Mouse (Mus musculus): Measurements from ENCODE around the gene Ovol2.
"Not testable (repeated sequence)": the region's sequence is repeated elsewhere in the genome, so short reads cannot be mapped to it uniquely, and the experiment has no call there.

Gene Ovol2

DNA sequence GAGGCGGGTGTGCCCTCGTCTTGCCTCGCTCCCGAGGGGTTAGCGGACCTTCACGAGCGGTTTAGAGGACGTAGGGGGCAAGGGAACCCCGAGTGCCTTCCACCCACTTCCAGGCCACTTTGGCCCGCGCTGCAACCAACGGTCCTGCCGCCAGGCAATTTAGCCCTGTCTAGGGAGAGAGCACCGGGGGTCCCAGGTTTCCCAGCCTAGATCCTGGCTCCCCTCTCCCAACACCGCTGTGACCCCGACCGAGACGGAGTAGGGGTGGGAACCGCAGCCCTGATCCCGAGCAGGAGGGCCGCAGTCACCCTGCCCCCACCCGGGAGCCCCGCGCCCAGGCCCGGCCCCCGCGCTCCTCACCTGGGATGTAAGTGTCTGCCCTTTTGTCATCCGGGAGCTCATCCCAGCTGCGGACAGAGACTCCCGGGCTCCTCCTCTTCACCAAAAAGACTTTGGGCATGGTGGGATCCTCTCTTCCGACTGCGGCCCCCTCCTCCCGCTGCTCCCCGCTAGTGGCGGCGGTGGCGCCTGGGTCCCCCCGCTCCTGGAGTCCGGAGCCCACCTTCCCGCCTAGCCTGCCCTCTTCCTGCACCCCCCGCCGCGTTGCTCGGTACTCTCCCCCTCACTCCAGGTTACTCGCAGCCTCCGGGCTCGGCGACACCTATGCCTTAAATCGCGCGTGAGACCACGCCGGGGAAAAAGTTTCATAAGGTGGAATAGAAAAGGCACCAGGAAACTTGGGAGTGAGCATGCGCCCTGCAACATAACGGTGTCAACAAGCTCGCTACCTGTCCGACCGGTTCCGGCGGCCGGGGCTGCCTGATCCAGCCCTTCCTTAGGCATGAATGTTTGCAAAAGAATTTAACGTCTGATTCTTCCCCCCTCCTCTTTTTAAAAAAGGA lies at the start of gene Ovol2:
Gene Ovol2 (minus strand): TSS at position 746 of the 902 bp plus-strand sequence.
- DNase-seq (ENCODE audit: low spot score) = peak; percentile 32

DNA sequence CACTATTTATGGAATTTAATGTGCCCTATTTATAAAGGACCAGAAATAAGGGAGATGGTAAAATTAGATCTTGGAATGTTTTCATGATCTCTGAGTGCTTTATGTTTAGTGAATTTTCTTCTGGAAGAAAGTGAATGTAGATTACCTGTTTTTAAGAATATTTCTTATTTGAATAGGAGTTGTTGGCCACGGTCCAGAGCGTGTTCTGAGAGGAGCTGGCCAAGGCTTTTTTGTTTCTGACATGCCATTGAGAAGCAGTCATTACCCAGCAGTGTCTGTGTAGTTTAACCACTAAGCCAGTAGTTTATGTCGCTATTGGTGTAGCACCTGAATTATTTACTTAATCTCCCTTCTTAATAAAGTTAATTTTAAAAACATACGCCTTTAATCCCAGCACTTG lies 49.8 kb upstream of the Ovol2 start:
- DNase-seq (ENCODE audit: low spot score) = no peak

DNA sequence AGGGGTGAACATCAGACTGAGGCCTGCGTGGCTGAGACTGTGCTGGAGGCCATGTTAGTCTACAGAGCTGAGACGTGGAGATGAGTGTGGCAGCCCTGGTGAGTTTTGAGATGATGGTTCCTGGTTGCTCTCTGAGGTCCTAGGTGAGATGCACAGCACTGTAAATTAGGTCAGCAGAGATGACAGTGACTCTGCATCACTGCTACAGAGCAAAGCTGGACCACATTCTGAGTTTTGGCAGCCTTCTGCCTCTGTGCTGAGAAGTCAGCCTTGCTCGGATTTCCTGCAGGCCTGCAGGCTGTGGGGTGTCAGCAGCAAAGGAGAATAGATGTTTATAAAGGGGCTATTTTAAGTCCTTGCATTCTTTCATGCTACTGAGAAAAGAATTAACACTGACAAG lies 49.3 kb upstream of the Ovol2 start:
- DNase-seq (ENCODE audit: low spot score) = no peak

DNA sequence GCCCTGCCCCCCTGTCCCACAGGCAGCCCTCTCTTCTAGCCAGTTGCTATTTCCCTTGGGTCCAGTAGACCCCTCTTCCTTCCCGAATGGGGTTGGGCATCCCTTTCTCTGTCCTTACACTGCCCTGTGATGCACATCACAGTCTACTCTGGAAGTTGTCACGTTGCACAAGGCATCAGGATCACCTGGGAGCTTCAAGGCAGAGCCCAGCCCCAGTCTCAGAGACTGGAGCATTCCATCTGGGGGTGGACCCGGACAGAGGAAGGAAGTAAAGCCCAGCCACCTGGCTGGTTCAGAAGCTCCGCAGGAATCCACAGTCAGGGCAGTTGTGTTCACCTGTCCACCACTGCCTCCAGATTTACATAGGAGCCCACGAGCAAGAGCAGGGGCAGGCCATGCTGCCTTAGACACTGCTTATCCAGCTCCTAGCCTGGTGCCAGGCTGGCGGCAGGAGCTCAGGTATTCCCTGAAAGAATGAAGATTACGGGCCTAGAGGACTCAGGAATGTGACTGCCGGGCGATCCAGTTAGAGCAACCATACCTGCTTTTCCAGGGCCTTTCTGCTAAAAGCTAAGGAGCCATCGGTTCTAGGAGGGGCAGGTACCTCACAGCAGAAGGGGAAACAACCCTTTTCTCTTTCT lies 43.2 kb upstream of the Ovol2 start:
- no peak for DNase-seq (ENCODE audit: low spot score)

DNA sequence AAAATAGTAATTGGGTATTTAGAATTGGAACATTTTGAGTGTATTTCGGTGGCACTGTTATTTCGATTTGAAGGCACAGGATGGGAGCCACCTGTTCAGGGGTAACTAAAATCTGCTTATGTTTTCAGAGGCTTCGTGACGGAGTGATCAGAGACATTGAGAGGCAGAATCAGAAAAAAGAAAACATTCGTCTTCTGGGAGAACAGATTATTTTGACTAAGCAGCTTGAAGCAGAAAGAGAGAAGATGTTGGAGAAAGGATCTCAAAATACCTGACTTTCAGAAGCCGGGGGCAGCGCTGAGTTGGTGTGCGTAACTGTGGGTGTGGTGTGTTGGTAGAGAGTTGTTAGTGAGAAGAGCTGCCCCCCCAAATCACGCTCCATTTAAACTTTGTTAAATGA lies 41.1 kb upstream of the Ovol2 start:
- no peak for DNase-seq (ENCODE audit: low spot score)

DNA sequence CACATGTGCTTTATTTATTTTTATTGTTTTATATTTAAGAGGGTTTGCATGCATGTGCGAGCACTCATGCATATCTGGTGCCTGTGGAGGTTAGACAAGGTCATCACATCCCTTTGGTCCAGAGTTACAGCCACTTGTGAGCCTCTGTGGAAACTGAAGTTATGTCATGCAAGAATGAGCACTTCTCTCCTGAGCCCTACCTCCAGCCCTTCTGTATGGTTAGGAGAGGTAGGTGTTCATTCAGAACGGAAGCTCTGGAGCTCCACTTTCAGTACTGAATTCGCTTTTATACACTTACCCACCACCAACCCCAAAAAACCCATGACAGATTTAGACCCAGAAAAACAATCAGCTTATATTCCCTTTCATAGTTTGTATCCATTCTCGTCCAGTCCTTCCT lies 39.6 kb upstream of the Ovol2 start:
- DNase-seq (ENCODE audit: low spot score) = no peak

DNA sequence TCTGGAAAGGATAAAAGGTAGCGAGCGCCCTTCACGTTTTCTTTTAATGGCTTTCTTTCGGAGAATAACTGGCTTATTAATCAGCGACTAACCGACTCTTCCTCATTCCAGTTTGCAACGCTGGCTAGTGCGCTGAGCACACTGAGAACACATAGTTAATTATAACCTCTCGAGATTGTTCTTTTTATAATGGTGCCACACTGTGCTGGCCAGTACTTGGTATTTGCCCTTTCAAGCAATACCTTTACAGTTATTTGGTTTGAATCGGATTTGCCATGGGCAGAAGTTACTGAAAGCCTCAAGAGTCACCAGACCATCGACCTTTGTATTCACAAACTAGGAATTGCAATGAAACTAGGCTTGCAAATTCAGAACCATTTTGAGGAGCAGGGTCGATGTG lies 37.6 kb upstream of the Ovol2 start:
- no peak for DNase-seq (ENCODE audit: low spot score)

DNA sequence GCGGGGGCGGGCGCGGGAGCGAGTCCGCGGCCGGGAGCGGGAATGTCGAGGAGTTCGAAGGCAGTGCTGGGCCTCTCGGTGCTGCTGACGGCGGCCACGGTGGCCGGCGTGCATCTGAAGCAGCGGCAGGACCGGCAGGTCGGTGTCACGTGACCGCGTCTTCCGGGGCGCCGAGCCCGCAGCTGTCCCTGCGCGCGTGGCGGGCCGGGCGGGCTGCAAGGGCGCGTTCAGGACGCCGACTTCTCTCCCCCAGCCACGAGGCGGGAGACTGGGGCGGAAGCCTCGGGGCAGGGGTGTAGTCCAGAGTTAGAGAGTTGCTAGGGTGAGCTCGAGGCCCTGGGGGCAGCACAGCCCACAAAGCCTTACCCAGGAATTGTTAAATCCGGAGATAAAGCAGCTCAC lies 37.1 kb upstream of the Ovol2 start:
- DNase-seq (ENCODE audit: low spot score) = no peak

DNA sequence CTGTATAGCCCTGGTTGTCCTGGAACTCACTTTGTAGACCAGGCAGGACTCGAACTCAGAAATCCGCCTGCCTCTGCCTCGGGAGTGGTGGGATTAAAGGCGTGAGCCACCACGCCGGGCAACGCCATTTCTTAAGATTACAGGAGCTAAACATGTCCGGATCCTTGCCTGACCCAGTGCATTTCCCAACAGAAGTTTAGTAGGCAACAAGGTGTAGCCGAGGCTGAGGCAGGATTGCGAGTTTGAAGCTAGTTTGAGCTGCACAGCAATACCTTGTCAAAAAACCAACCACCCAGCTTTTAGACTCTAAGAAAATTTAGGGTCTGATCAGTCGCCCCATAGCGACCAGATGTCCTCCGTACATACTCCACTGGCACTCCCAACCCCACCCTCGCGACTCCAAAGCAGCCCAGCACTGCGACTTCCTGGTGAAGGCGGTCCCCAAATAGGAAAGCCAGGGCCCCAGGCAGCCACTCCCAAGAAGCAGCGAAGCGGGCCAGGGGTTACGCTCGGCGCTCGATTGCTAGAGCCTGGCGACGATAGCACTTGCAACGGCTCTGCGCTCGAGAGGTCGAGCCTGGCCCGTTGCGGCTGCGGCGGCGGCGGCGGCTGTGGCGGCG lies 36.6 kb upstream of the Ovol2 start, which contains the start of the genes Kat14 and Pet117:
Gene Kat14 (plus strand): TSS at position 584 of the 620 bp plus-strand sequence.
Gene Pet117 (plus strand): TSS at position 597 of the 620 bp plus-strand sequence.
- peak; percentile 95 for DNase-seq (ENCODE audit: low spot score)

DNA sequence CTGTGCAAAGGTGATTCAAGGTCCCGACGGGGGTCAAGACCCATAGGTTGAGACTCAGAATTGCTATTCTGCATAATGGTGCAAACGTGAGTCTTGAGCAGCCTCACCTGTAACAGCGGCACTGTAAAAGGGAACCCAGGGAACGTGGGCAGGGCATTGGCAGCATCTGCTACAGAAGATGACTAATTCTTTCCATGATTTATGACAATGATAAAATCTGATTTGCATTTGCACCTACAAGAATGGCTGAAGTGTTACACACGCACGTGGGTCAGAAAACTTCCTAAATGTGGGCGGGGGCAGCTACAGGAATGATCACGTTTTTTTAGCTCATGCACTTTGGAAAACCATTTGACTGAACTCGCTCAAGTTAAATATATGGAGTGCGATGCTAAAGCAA lies 20.9 kb upstream of the Ovol2 start:
- no peak for DNase-seq (ENCODE audit: low spot score)

DNA sequence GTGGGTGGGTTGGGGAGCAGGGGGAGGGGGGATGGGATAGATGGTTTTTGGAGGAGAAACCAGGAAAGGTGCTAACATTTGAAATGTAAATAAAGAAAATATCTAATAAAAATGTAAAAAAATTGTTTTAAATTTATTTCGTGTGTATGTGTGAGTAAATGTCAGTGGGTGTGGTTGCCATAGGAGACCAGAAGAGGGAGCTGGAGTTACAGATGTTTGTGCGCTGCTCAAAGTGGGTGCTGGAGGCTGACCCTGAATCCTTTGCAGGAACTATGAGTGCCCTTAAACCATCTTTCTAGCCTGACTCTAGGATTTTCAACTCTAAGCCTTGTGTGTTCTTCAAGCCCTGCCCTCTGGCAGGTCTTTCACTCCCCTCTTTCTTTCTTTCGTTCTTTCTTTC lies 16.6 kb upstream of the Ovol2 start:
- no peak for DNase-seq (ENCODE audit: low spot score)

DNA sequence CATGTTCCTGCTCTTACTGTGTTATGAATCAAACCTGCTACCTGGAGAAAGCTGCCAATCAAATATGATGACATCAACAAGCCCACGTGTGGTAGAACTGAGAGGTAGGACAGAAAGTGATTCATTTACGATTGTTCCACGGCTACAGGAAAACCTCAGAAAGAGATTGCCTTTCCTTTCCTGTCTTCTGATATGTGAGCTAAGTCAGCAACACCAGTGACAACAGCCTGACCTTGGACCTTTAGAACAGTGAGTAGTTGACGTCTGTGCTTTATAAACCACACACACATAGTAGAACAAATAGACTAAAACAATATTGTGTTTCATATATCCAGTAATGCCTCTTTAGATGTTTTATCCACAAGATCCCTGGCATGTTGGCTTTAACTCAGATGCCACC lies 11.2 kb upstream of the Ovol2 start:
- DNase-seq (ENCODE audit: low spot score) = no peak

DNA sequence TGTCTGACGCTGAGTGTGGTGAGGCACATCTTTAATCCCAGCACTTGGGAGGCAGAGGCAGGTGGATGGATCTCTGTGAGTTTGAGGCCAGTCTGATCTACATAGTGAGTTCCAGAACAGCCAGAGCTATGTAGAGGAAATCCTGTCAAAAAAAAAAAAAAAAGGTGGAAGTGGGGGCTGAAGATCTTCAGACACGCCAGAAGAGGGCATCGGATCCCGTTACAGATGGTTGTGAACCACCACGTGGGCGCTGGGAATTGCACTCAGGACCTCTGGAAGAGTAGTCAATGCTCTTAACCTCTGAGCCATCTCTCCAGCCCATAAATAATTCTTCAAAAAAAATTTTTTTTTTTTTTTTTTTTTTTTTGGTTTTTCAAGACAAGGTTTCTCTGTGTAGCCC lies 6.2 kb upstream of the Ovol2 start:
- not testable (repeated sequence) for DNase-seq (ENCODE audit: low spot score)

DNA sequence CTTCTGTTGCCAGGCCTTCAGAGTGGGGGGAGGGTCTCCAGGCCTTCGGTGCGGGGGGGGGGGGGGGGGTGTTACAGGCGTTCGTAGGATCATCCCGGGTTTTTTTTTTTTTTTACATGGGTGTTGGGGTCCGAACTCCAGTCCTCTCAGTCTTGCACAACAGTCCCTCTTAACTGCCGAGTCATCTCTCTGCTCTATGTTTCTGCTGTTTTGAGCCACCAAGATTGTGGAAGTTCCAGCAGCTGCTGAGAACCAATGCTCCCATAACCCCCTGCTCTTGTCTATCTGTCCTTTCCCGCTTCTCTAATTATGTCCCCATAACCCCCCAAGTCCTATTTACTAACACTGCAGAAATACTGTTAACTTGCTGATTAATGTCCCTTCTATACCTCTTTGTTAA lies 5.8 kb upstream of the Ovol2 start:
- no peak for DNase-seq (ENCODE audit: low spot score)

DNA sequence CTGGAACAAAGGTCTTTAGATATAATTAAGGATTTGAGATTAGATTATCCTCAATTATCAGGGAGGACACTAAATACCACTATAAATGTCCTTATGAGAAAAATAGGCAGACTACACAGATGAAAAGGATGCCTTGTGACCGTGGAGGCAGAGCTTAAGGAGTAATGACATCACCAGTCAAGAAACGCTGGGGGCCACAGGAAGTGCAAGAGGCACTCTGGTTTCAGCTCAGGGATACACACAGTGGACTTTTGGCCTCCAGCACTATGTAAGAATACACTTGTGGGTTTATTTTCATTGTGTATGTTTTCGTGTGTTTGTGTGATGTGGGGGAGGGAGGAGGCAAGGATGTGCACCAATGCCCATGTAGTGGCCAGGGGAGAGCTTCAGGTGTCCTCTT lies 5.3 kb upstream of the Ovol2 start:
- no peak for DNase-seq (ENCODE audit: low spot score)

DNA sequence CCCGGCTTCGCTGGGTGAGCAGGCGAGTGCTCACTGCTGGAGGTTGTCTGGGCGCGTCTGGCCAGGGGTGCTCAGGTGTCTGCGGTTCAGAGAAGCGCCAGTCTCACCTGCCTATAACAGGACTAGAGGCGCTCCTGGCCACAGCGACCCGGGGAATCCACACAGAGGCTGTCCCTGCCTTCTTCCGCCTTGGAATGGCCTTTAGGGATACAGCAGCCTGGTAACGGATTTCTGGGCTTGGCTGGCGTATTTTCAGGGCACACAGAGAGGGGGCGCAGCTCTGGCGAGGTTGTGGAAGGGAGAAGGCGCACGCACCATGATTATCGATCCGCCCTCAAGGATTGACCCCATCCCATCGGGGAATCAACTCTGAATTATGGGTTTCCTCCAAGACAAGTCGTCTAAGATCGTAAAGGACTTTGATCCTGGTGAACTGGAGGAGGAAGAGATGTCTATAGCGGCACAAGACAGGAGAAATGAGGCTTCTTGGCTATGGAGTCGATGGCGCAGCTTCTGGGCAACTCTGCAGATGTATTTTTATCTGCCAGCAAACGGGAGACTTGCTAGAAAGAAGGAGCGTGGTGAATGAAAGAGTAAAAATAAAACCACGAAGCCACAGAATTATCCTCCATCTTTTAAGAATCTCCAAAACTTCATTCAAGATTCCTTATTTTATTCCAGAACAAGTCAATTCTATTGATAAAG lies 1.3 kb upstream of the Ovol2 start:
- DNase-seq (ENCODE audit: low spot score) = peak; percentile 11

DNA sequence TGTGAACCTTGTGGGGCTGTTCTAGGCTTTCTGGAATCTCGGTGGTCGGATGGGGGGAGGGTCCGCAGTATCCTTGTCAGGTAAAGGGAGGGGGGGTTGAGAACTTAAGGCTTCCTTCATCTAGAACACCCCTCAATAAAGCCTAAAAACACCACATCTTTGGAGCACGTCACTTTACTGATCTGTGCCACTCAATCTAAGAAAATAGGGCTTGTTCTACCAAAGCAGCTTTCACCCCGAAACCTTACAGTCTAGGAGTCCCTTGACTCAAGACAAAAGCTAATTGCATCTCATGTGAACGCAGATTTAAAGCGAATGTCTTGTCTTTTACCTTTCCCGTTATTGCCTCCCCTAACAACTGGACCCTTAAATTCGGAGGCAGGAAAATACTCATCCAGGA lies 540 bp upstream of the Ovol2 start:
- DNase-seq (ENCODE audit: low spot score) = no peak

DNA sequence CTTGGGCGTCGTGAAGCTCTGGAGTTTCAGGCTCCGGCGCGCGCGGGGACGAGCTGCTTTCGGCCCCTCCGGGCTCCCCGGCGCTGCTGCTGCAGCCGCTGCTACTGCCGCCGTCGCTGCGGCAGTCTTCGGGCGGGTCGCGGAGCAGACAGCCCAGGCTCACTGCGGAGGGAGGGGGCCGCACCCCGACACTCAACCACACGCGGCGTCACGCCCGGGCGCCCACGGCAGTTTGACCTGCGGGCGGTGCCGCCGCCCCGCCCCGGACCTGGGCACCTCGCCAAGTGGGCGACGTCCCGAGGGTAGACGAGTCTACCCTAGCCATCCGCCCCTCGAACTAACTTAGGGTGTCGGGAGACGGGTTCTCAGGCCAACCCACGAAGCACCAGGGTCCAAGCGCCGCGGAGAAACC lies 980 bp downstream of the Ovol2 start:
- no peak for DNase-seq (ENCODE audit: low spot score)

DNA sequence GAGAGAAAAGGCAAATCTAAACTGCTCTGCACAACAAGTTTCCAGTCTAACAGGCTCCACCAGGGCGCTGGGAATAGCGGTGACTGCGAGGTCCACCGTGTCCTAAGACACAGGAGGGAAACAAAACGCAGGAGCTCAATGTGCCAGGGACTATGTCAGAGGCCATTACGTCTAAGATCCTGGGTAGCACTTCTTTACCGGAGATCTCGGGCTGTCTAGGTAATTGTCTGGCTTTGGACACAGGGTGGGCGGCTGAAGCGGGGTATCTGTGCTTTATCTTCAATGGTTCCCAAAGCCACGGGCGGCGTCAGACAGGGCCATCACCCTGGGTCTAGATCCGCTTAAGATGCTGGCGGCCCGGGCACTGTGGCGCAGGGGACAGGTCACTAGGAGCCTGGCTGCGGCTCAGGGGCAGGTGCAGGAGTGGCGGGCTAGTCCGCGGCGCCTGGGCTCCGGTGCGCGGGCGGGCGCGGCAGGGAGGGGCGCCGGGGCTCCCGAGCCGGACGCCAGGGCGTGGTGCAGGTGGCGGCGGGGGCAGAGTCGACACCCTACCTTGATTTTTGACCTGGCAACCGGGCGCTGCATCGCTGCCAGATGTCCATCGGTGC lies 1.5 kb downstream of the Ovol2 start:
- peak; percentile 25 for DNase-seq (ENCODE audit: low spot score)

DNA sequence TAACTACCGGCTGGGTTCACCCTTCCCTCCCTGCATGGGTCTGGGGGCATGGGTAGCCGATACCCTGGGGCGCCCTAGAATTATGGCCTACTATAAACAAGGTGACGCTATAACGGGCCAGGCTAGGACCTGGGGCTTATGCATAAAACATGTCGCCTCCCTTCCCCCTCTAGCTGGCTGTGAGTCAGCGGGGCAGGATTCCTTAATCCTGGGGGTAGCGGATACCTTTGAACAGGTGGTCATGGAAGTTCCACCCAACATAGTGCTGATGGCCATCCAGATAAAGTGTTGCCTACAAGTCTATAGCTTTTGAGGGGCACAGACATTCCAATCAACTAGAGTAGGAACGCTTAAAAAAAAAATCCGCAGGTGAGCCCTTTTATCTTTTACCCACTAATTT lies 2.0 kb downstream of the Ovol2 start:
- DNase-seq (ENCODE audit: low spot score) = no peak

DNA sequence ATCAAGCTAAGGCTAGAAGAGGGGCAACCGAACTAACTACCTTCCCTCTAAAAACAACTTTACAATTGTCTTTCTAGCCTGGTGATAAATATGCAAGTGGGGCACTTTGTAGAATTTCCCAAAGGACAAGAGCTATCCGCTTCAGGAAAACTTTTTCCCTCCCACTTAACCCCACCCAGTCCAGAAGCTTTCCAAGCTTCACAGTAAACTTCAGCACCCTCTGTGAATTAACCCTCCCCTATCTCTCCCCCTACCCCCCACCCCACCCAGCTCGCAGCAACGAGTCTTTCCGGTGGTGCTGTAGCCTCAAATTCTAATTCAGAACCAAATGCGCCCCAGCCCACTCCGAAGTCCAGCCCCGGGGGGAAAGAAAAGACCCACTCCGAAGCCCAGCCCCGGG lies 2.5 kb downstream of the Ovol2 start:
- no peak for DNase-seq (ENCODE audit: low spot score)

DNA sequence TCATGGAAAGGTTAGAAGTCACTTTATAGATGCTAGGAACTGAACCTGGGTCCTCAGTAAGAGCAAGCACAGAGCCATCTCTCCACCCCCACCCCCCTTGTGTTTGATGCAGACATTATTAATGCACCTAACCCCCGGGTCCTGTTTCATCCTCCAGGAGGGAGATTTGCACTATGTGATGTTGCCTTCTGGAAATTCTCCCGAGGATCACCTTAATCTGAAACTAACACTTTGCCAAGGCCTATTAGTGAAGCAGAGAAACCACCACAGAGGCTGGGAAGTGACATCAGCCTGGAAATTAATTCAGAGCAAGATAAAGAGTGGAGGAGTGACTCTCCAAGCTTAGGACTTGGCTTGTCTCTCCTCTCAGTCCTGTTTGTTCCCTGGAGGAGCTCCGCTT lies 7.7 kb downstream of the Ovol2 start:
- no peak for DNase-seq (ENCODE audit: low spot score)
